Mouse (Mus musculus) intestine, embryonic 14.5 days (tissue): Measurements from ENCODE around the gene Hypk. TPM values are rescaled to one million over a fixed set of nuclear protein-coding genes. Genes with fewer than 3 reads are reported as not detected.
"Not testable (repeated sequence)": the region's sequence is repeated elsewhere in the genome, so short reads cannot be mapped to it uniquely, and the experiment has no call there.

Experiments used
- ATAC-seq: fragments of 200-750 bp; cut with Nextera tagmentation; replicated peaks from 2 replicates; pipeline ENCODE4 v1.8.0; 2017; ENCODE audit warnings: low read depth, moderate number of reproducible peaks, moderate TSS enrichment, moderate library complexity; ENCODE audit not compliant: low FRiP score, low TSS enrichment
- DNase-seq: peaks from one replicate; pipeline ENCODE4 v3.0.0-alpha.2; 2018; ENCODE audit warnings: low spot score
- H3K27ac ChIP-seq: fragments of 300-500 bp; sonication (generic); 2 replicates; pipeline ENCODE4 v1.5.1; 2014; ENCODE audit warnings: low read depth, mild to moderate bottlenecking, control low read depth
- H3K27me3 ChIP-seq: fragments of 300-500 bp; sonication (generic); replicated peaks from 2 replicates; pipeline ENCODE4 v1.6.1; 2014; ENCODE audit warnings: low read length, control low read depth; ENCODE audit not compliant: control insufficient read depth, insufficient read depth
- H3K36me3 ChIP-seq: fragments of 300-500 bp; sonication (generic); 2 replicates; pipeline ENCODE4 v1.6.1; 2014; ENCODE audit warnings: low read length, control low read depth; ENCODE audit not compliant: control insufficient read depth, insufficient read depth
- H3K4me1 ChIP-seq: fragments of 300-500 bp; sonication (generic); replicated peaks from 2 replicates; pipeline ENCODE4 v1.6.1; 2014; ENCODE audit warnings: low read length, control low read depth, mixed read lengths; ENCODE audit not compliant: control insufficient read depth, insufficient read depth
- H3K4me2 ChIP-seq: fragments of 300-500 bp; sonication (generic); 2 replicates; pipeline ENCODE4 v1.6.1; 2014; ENCODE audit warnings: low read length
- H3K4me3 ChIP-seq: fragments of 300-500 bp; sonication (generic); 2 replicates; pipeline ENCODE4 v1.5.1; 2014; ENCODE audit warnings: low read depth, low read length, control low read depth, mixed read lengths
- H3K9ac ChIP-seq: fragments of 300-500 bp; sonication (generic); 2 replicates; pipeline ENCODE4 v1.6.1; 2014; ENCODE audit warnings: mild to moderate bottlenecking, low read length
- H3K9me3 ChIP-seq: fragments of 300-500 bp; sonication (generic); 2 replicates; pipeline ENCODE4 v1.6.1; 2016; ENCODE audit warnings: low read length, control low read depth; ENCODE audit not compliant: control insufficient read depth
- WGBS: fragments of 180-500 bp; shearing (Covaris S2); extraction: QIAGEN DNeasy Blood & Tissue Kit; methylation state at CpG from one replicate; pipeline ENCODE4 v1.1.7; 2014; 5-methylcytosine and 5-hydroxymethylcytosine counted together
- polyA plus RNA-seq: library from polyadenylated mRNA; unstranded; fragments of >200 nt; fragmentation: Nextera tagmentation; extraction: Ambion mirVana; gene quantifications from 2 replicates; pipeline ENCODE4 v1.2.1, GENCODE M21; 2014

The Hypk gene
- polyA plus RNA-seq, 1 experiment from 2014 or later = 84.8 TPM

DNA sequence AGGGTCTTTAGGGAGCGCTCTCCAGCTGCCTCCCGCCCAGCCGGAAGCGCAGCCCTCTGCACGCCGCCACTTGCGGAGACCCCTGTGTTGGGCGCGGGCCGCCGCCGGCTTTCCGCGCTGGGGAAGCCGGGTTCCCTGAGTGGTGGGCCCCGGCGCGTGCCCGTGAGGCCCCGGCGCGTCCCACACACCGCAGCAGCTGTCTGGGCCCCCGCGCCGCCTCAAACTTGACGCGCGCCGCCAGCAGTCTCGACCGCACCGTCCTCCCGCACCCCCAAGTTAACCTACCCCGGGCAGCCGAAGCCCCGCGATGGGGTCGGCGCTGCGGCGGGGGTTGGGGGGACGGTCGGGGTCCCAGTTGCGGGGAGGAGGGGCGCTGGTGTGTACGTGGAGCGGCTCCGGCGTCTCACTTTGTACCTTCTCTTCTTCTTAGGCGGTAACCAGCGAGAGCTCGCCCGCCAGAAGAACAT, 3.5 kb upstream of the Hypk start:
- peak; percentile 72 for DNase-seq
- H3K4me2 ChIP-seq = peak overlapping the region; percentile 94
- H3K9ac ChIP-seq = peak overlapping the region; percentile 93
- peaks cover 18% of the 10 kb centered on the region for H3K4me1 ChIP-seq
- H3K27me3 ChIP-seq = no peaks in the 10 kb centered on the region
- whole genome bisulfite sequencing = 0% methylated on average over 54 of the region's 54 CpGs
- no peaks in the 10 kb centered on the region for H3K9me3 ChIP-seq
- peaks cover 31% of the 10 kb centered on the region for H3K36me3 ChIP-seq
- peak overlapping the region; percentile 95 for H3K27ac ChIP-seq
- peak; percentile 64 for ATAC-seq
- peak overlapping the region; percentile 97 for H3K4me3 ChIP-seq

DNA sequence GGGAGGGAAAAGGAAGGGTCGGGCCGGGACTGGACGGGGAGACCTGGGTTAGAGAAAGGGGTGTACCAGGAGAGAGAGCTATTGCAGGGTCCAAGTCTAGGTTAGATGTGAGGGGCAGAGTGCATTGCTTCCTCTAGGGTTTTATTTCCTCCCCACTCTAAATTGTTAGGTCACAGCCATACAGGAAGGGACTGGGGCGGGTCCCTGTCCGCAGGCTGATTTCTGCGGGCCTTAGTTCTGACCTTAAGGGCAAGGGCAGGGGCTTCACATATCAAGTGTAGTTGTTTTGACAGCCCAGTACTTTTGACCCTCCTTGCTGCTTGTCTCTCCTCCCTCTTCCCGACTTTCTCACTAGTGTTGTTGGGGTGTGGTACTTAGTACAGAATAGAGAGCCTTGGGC, 3.0 kb upstream of the Hypk start:
- Histone ChIP-seq H3K27me3 (no peaks in the 10 kb centered on the region), H3K4me3 (peak overlapping the region; percentile 97), H3K36me3 (peaks cover 31% of the 10 kb centered on the region), H3K9me3 (no peaks in the 10 kb centered on the region), H3K4me2 (peak overlapping the region; percentile 94), H3K4me1 (peaks cover 18% of the 10 kb centered on the region), H3K27ac (peak overlapping the region; percentile 95), H3K9ac (peak overlapping the region; percentile 93)
- 1% methylated on average over 7 of the region's 7 CpGs for WGBS
- DNase-seq (peak; percentile 67), ATAC-seq (no peak)

DNA sequence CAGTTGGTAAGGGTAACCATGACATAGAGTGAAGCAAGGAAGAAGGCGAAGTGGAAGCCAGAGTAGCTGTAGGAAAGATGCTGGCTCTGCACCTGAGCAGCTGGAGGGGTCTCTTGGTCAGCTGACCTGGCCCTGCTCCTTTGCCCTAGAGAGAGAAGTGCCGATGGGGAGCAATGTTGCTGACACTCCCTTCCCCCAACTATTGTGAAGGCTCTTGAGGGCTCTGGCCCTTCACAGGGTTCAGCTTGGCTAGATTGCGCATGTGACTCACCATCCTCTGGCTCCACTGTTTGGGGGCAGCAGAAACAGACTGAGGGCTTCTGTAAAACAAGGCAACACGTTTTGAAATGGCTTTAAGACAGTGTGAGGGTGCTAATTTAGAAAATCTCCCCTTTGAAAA, 729 bp upstream of the Hypk start:
- 81% methylated on average over 4 of the region's 4 CpGs for WGBS
- Histone ChIP-seq H3K27ac (no peak overlapping the region), H3K4me3 (no peak overlapping the region), H3K9me3 (no peaks in the 10 kb centered on the region), H3K36me3 (peaks cover 31% of the 10 kb centered on the region), H3K27me3 (no peaks in the 10 kb centered on the region), H3K9ac (no peak overlapping the region), H3K4me1 (peaks cover 22% of the 10 kb centered on the region), H3K4me2 (no peak overlapping the region)
- DNase-seq = no peak
- no peak for ATAC-seq

DNA sequence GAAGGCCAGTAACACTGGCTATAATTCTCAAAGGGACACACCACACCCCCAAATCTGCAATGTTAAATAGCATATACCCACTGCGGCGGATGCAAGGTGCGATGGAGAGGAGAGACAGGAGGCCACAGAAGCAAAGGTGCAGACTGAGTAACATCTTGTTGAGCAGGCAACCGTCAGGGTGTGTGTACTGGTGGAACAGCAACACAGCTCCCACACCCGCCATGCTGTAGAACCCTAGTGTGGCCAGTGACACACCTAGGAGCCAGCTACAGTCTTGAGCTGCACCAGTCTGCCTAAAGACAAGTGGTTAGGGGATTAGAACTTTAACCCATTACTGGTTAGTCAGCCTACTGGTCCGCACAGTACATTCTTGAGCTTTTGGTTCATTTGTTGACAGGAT, 827 bp downstream of the Hypk start:
- no peak overlapping the region for H3K4me2 ChIP-seq
- no peak for DNase-seq
- H3K36me3 ChIP-seq = peaks cover 38% of the 10 kb centered on the region
- H3K9me3 ChIP-seq = no peaks in the 10 kb centered on the region
- H3K27ac ChIP-seq = no peak overlapping the region
- WGBS = 83% methylated on average over 6 of the region's 6 CpGs
- no peak overlapping the region for H3K4me3 ChIP-seq
- H3K27me3 ChIP-seq = no peaks in the 10 kb centered on the region
- ATAC-seq = no peak
- no peak overlapping the region for H3K9ac ChIP-seq
- H3K4me1 ChIP-seq = peaks cover 28% of the 10 kb centered on the region

DNA sequence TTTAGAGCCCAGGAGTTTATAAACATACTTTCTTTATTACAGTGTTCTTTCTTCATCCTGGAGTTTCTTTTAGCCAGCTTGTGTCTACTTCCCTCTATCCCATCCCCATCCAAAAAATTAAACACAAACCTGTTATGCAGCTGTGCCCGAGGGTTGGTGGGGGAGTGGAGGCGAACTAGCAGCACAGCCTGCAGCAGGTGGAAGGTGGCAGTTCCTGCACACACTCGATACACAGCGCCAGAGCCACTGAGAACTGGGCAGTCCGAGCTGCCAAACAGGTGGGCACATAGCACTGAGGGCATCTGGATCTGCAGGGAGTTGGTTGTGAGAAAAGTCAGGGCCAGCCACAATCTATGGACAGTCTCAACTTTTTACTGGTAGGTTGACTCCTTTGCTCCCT, 2.4 kb downstream of the Hypk start:
- Histone ChIP-seq H3K9ac (no peak overlapping the region), H3K9me3 (no peaks in the 10 kb centered on the region), H3K36me3 (peaks cover 49% of the 10 kb centered on the region), H3K27me3 (no peaks in the 10 kb centered on the region), H3K4me3 (no peak overlapping the region), H3K4me1 (peaks cover 24% of the 10 kb centered on the region), H3K4me2 (no peak overlapping the region), H3K27ac (no peak overlapping the region)
- WGBS = 77% methylated on average over 5 of the region's 5 CpGs
- ATAC-seq (no peak), DNase-seq (no peak)

DNA sequence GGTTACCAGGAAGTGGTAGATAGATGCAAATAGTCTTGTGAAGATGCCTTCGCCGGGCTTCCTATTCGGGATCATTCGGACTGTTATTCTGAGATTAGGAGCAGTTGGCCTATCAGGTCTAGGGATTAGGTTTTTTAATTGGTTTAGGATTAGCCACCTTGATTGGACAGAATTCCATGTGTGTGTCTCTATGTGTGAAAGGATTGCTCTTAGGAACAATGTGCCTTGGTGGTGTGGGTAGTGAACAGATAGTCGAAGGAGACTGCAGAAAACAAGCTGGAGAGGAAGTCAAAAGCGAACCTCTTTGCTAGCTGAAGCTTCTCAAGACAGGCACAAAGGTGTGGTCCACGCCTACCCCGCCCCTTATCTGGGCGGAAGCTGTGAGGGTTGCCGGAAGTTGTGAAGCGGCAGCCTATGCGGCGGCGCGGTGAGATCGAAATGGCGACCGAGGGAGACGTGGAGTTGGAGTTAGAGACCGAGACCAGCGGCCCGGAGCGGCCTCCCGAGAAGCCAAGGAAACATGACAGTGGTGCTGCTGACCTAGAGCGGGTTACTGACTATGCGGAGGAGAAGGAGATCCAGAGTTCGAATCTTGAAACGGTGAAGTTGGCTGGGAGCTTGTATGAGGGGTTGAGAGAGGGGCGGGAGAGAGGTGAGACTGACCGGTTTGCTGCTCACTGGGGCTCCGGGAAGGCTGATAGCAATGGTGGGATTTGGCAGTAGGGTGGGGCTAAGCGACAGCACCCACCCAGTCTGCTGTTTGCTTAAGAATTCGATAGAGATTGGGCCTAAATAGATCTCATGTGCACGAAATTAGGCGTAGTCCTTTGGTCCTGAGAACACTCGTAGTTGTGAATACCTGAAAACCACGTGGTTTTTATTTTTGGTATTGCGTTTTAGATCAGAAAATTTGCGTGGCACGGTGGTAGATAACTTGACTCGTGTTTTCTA, 3.9 kb downstream of the Hypk start, which contains the start of gene Serinc4:
Gene Serinc4 (minus strand): TSS at position 90 of the 951 bp plus-strand sequence.
- Histone ChIP-seq H3K27ac (peak within 1 kb of the TSS; percentile 79), H3K9me3 (no peaks in the 10 kb centered on the region), H3K27me3 (no peaks in the 10 kb centered on the region), H3K36me3 (peaks cover 47% of the 10 kb centered on the region), H3K4me2 (peak within 1 kb of the TSS; percentile 65), H3K4me1 (peaks cover 16% of the 10 kb centered on the region), H3K4me3 (peak within 1 kb of the TSS; percentile 97), H3K9ac (peak within 1 kb of the TSS; percentile 64)
- DNase-seq (peak; percentile 92), ATAC-seq (peak; percentile 89)
- WGBS = 5% methylated on average over 41 of the region's 41 CpGs

DNA sequence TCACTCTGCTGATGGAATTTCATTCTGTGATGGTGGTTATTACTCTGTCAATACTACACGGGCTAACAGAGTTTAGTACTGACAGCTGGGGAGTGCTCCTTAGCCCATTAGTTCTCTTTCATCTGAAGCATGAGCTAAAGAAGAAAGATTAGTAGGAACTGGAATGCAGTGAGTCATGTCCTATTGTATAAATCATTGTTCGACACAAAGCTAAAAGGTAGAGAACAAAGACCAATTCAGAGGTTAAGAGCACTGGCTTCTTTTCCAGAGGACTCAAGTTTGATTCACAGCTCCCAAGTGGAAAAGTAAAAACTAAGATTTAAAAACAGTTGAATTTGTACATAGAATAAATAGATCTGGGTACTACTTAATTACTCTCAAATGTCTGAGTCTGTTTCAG, 7.0 kb downstream of the Hypk start:
- ATAC-seq (no peak), DNase-seq (no peak)
- Histone ChIP-seq H3K4me3 (no peak overlapping the region), H3K27me3 (no peaks in the 10 kb centered on the region), H3K27ac (no peak overlapping the region), H3K9me3 (no peaks in the 10 kb centered on the region), H3K4me1 (peaks cover 10% of the 10 kb centered on the region), H3K4me2 (no peak overlapping the region), H3K9ac (no peak overlapping the region), H3K36me3 (peaks cover 25% of the 10 kb centered on the region; the same call in 1 of the 2 replicates)
- WGBS = 68% methylated on average over 2 of the region's 2 CpGs

DNA sequence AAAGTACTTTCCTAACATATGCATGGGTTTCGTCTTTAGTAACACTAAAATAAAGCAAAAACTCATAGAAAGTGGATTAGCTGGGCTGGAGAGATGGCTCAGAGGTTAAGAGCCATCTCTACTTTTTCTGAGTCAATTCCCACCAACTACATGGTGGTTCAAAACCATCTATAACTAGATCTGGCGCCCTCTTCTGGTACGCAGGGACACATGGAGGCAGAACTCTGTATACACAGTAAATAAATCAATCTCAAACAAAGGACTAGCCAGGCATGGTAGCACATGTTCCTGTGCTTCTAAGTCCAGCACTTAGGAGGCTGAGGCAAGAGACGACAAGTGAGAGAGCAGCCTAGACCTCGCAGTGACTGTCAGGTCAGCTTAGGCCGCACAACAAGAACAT, 15.9 kb downstream of the Hypk start:
- H3K4me1 ChIP-seq, DNase-seq, H3K4me2 ChIP-seq, H3K4me3 ChIP-seq, H3K27ac ChIP-seq, H3K9me3 ChIP-seq, H3K27me3 ChIP-seq, ATAC-seq, H3K36me3 ChIP-seq, H3K9ac ChIP-seq: not testable (repeated sequence)
- 71% methylated on average over 1 of the region's 6 CpGs for WGBS
